Mouse (Mus musculus): ENCODE data around the gene Nlgn1. TPM values are rescaled to one million over a fixed set of nuclear protein-coding genes. Genes with fewer than 3 reads are reported as not detected.
A peak's percentile ranks its signal among the peaks of the same experiment; 100 is the strongest.

The Nlgn1 gene
- total RNA-seq (2021) = 100 to 1,000 TPM; 124 to 125 TPM

DNA sequence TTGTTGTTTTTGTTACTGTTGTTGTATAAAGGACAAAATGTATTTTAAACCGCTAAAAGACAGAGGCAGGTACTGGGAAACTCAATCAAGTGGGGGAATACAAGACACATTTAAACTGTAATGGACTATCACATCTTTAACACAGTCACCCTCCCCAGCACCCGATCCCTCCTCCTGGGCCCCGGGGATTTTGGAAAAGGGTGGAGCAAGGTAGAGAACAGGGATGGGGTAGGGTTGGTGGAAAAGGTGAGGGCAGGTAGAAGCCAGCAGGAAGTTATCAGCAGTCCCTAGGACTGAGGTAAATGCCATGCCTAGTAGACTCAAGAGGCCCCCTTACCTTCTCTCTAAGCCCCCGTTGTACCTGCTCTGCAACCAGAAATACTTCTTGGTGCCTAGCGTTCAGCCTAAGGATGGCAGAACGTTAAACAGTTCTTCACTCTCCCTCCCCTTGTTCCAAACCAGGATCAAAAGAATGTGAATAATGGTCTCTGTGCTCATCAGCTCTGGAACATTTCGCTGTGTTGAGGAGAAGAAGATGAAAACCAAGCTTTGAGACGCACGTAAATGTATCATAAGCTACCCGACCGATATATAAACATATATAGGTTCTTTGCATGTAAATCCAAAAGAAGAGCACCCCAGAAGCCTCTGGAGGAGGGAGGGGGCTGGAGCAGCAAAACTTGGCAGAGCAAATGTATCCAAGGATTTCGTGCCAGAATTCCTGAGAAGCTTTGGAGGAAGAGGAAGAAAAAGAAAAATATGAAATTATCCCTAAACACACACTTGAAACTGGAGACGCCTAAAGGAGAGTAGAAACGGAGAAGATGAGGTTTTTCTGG, at the start of gene Nlgn1:
Gene Nlgn1 (minus strand): TSS at position 61 of the 839 bp plus-strand sequence.
- peak in 1 of 2 experiments; percentile 23 for DNase-seq (ENCODE audit: extremely low spot score in 1 of 2, low spot score in 2 of 2)
- intact Hi-C loops (cut with DNase I) = loop anchor here (5.0 kb wide), 1 partner anchor 500 kb away; no protein-coding TSS in a partner anchor

DNA sequence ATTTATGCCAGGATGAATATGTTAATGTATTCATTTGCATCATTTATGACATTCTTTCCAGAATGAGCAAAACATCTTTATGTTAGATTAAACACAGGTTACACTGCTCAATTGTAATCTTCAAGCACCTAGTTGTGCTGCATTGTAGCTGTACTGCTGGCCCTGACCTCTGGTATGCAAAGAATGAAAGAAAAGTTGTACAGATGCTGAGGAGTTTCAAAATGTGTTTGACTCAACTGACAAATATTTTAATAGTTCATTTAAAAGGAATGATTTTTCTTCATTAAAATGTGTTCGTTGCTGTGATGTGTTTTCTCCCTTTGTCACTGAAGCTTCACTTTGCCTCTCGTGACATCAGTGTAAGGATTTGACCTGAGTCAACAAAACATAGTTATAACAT, 46.0 kb upstream of the Nlgn1 start:
- no peak for DNase-seq (ENCODE audit: extremely low spot score in 1 of 2, low spot score in 2 of 2)
- intact Hi-C loops (cut with DNase I) = no loop called here

DNA sequence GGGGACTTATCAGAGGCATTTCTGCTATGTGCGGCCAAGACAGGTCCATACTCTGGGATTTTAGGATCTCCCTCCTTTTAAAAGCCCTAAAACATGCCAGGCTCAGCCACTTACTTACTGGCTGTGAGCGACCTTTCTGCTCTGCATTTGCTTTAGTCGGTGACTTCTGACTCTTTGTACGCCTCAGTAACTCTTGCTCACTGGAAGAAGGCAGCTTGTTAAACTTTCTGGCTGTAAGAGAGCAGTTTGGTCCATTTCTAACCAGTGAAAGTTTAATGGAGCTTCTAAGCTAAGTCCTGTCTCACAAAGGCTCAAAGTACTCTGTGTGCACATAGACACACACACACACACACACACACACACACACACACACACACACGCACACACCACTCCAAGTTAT, 22.8 kb upstream of the Nlgn1 start:
- no peak for DNase-seq (ENCODE audit: extremely low spot score in 1 of 2, low spot score in 2 of 2)
- intact Hi-C loops (cut with DNase I) = no loop called here

DNA sequence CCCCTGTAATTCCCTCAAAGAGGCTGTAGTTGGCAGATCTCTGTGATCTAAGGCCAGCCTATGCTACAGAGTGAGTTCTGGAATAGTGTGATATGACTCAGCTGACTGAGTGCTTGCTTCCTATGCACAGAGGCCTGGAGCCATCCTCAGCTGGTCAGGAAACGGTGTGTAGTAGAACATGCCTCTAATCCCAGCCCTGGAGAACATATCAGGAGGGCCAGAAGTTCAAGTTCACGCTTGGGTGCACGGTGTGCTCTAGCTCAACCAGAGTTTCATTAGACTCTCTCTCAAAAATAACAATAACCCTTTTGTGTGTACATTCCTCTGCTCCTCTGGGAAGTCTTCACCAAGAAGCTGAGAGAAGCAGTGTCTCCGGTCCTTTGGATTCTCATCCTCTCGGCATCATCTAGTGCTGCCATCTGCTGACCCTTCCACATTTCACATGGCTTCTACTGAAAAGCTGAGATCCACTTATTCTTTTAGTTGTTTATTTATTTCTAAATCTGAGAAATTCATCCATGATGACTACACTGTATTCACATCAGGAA, 22.3 kb upstream of the Nlgn1 start:
- intact Hi-C loops (cut with DNase I) = no loop called here

DNA sequence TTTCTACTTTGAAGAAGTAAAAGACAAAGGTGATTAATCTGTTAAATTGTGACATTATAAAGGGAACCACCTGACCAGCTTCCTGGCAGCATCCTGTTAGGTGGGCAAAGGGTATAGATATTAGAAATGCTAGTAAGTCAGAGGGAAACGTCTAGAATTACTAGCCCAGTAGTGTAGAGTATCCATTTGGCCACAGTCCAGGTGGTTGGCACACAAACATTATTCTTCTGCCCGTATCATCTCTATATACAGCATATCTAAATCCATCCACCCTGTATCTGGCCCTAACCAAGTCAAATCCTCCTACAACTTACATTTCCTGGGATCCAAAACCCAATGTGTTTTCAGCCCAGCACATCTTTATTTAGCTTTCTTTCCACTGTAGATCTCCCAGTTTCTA, 5.2 kb upstream of the Nlgn1 start:
- intact Hi-C loops (cut with DNase I) = no loop called here
- peak in 1 of 2 experiments; percentile 18 for DNase-seq (ENCODE audit: extremely low spot score in 1 of 2, low spot score in 2 of 2)

More for the DNA sequence above, 22.3 kb upstream of the Nlgn1 start:
- DNase-seq (ENCODE audit: extremely low spot score in 1 of 2, low spot score in 2 of 2) = peak in 1 of 2 experiments; percentile 13

DNA sequence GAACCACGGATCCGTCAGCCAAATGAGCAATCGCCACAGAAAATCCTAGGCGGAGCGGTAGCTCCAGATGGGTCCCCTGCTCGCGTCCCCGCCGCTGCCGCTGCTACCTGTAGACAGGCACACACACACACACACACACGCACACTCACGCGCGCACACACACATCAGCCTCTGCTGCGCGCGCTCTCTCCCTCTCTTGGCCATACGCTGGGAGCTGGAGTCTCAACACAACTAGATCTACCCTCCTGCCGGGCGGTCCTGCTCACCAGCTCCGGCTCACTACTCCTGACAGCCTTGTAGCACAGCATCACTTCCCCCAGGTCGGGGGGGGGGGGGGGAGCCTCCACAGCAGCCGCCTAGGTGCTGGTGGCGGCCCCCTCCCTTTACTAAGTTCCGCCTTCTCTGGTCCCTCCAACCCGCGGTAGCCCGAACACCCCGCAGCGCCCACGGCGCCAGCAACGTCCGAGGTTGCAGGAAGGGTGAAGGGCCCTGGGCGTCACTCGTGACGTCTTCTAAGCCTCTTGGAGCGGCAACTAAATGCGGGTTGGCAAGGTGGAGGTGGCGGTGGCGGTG, 1.1 kb upstream of the Nlgn1 start:
- intact Hi-C loops (cut with DNase I) = loop anchor here (5.0 kb wide), 1 partner anchor 499 kb away; no protein-coding TSS in a partner anchor

DNA sequence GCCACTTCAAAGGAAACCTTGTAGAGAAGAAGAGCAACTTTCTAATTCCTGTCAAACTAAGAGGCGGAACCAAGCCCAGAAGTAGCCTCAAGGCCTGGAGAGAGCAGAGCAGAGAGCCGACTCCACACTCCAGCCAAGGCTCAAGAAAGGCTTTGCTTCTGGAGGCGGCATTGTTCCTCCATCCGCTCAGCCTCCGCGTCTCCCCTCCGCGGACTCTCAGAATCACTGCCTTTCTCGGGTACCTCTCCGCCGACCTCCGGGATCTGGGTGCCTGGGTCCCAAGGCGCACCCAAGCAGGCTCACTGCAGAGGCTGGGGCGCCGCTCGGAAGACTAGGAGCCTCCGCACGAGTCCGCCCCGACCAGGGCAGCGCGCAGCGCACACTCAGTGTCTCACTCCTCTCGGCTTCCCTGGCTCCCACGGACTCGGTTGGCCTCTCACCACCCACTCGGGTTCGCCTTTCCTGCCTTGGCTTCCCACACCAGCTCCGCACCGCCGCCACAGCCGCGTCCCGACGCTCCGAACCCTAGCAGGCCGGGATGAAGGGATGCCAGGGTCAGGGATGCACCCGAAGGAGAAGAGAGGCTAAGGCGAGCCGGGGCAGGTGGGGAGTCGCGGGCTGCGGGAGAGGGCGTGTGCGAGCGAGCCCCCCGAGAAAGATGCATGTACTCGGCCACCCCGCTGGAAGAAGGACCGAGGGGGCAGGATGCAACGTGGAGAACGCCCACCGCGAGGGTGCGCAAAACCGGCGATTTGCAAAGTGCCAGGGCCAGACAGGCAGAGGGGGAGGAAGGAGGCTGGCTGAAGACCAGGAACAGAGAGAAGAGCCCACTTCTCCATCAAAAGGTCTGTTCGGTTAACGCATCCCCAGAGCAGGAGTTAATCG, 841 bp downstream of the Nlgn1 start:
- intact Hi-C loops (cut with DNase I) = loop anchor here (5.0 kb wide), 1 partner anchor 501 kb away; no protein-coding TSS in a partner anchor
- peak; percentile 69 to 76 for DNase-seq (ENCODE audit: extremely low spot score in 1 of 2, low spot score in 2 of 2)

More for the DNA sequence above, 1.1 kb upstream of the Nlgn1 start:
- DNase-seq (ENCODE audit: extremely low spot score in 1 of 2, low spot score in 2 of 2) = peak; percentile 33 to 56

DNA sequence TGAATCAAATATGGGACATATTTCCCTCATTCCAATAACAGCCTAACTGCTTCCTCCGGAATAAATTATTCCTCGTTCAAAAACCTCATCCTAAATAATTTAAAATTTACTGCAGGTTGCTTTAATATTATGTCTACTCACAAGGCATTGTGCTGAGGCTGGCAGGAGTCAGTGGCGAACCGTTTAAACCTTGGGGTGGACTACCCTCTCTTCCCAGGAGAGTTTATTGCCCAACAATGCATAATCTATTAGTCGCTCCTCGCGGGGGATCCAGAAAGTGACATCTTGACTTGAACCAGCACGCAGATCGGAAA, 1.4 kb downstream of the Nlgn1 start:
- DNase-seq (ENCODE audit: extremely low spot score in 1 of 2, low spot score in 2 of 2) = no peak
- intact Hi-C loops (cut with DNase I) = loop anchor here (5.0 kb wide), 1 partner anchor 501 kb away; no protein-coding TSS in a partner anchor

DNA sequence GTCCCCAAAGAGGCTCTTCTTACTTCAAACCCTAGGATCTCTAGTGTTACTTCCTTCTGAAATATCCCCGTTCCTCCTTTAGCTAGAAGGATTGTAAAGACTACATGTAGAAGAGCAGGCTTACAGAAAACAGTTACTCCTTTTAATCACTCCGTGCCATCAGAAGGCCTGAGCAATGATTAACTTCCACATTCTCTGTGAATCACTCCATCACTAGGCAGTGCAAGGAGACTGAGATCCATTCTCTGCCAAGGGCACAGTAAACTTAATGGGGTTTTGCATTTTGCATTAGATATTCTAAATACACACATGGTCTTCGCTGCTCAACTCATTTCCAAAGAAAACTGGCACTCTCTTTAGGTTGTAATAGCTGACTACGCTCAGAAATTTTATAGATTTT, 2.2 kb downstream of the Nlgn1 start:
- no peak for DNase-seq (ENCODE audit: extremely low spot score in 1 of 2, low spot score in 2 of 2)
- intact Hi-C loops (cut with DNase I) = loop anchor here (5.0 kb wide), 1 partner anchor 502 kb away; no protein-coding TSS in a partner anchor

DNA sequence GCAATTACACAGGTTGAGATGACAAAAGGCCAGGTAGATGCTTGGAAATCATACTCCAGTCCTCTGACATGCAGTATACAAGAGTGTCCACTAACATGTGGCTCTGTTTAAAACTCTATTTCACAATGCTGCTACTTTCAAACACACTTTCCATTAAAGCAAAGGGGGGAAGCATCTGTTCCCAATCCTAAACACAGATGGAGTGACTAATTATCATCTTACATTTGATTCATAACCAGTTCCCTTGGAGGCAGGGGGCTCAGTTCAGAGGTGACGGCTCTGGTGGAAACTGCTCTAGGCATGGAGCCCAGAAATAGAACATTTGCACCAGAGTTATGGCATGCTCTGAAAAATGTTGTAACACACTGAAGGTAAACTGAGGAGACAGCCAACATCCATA, 7.8 kb downstream of the Nlgn1 start:
- no peak for DNase-seq (ENCODE audit: extremely low spot score in 1 of 2, low spot score in 2 of 2)

DNA sequence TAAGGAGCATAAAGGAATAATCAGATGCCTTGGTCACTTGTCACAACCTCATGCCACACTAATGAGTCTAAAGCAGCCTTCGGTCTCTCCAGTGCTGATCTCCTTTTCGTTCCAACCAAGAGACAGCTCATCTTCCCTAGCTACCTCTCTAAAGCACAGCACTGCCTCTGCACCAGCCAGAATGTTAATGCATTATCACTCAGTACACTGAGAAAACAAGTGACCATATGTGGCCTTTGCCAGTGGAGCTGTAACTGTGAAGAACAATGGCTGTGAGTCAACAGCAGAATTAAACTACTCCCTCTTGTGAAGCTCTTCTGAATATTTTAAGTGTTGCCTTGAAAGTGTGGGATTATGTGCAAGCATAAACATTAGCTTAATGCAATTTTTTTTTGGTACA, 14.9 kb downstream of the Nlgn1 start:
- DNase-seq (ENCODE audit: extremely low spot score in 1 of 2, low spot score in 2 of 2) = no peak
- intact Hi-C loops (cut with DNase I) = no loop called here

More for the DNA sequence above, 7.8 kb downstream of the Nlgn1 start:
- intact Hi-C loops (cut with DNase I) = no loop called here

DNA sequence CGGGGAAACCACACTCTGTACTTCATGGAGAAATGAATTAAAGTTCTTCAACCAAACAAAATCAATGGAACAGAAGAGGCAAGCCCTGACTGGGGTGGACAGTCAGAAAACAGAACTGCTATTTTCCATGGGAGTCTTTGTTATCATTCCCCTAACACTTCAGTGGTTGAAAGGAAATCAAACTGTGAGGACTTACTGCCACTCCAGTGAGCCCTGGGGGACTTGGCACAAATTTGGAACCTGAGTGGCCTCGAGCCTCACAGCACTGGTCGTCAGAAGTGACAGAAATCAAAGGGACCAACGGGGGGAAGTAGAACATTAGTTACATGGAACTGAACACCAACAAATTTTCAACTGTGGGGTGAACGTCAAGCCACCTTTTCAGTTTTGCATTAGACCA, 34.4 kb downstream of the Nlgn1 start:
- no peak for DNase-seq (ENCODE audit: extremely low spot score in 1 of 2, low spot score in 2 of 2)
- intact Hi-C loops (cut with DNase I) = no loop called here

DNA sequence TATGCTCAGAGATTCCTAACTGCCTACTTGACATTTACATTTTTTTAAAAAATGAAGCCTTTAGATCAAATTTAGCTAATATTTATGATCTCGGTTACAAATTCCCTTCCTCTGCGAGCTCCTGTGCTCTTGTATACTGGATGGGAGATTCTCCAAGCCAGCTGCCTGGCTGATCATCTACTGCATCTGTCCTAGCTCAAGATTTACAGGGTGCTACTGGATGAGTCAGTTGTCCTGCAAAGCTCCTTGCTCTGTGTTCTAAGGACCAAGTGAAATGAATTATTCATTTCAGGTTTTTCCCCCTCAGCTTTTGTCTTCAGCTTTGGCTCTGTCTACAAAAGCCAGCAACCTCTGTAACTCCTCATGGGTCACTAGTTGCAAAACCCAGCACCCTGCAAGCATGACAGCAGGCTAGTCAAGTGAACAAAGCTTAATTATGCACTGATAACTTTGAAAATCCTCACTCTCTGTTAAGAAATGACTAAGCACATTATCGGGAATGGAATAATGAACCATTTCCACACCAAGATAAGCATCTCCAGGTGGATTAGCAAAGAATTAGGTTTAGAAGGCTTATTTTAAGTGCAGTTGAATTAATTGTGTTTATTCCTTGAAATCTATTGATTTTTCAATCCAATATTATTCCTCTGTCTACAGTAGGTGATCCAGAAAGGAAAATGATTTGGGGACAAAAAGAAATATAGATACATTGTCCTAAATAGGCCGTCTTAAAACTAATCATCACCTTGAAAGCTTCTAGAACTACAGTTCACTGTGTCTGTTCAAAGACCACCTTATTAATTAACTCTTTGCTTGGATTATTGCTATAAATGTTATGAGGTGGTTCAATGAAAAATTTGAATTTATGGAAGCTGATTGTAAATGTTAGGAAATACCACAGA, 61.1 kb downstream of the Nlgn1 start:
- no peak for DNase-seq (ENCODE audit: extremely low spot score in 1 of 2, low spot score in 2 of 2)
- intact Hi-C loops (cut with DNase I) = no loop called here

DNA sequence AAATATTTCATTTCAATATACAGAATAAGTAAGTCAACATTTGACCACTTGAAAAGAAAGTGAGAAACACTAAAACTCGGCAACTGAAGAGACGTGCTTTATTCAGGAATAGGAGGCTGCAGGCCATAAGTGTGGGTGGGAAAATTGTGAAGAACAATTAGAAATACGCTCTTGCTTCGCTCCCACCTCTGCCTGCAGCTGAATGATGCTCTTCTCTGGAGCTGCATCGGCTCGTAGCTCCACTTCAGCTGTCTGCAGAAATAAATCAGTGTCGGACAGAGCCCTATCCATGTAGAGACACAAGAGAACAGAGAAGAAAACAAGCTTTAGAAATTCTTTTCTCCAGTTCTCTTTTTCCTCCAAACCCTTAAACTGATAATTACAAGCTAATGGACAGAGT, 85.7 kb downstream of the Nlgn1 start:
- intact Hi-C loops (cut with DNase I) = no loop called here
- no peak for DNase-seq (ENCODE audit: extremely low spot score in 1 of 2, low spot score in 2 of 2)

DNA sequence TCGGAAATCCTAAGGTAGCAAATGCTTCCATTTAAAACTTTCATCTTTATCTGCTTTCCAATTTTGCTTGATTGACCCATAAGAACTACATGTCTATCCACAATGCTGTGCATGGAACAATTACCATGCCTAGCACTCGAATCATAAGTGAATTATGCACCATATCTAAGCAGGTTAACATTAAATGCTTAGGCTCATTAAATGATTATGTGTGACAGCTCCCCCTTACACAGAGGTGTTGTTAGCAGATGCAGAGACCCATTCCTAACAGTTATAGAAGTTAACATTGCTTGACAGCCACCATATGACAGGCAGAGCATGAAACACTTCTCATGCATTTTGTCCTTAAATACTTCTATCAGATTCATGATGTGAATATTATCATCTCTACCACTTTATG, 89.0 kb downstream of the Nlgn1 start:
- intact Hi-C loops (cut with DNase I) = no loop called here

DNA sequence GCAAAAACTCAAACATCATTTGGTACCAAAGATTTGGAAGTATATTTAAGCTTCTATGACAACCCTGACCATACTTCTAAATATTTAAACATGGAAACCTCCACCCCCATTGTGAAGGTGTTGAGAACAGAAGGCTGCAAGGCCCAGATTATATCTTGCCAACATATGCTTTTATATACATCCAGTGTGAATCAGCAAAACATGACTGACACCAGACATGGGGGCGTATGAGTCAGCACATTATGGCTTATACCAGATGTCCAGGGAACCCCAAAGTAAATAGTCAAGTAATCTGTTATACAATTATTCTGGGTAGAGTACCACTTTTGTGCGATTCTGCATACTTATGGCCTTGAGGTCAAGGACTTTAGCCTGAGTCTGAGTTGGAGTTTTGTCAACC, 102.3 kb downstream of the Nlgn1 start:
- peak in 1 of 2 experiments; percentile 8 for DNase-seq (ENCODE audit: extremely low spot score in 1 of 2, low spot score in 2 of 2)
- intact Hi-C loops (cut with DNase I) = no loop called here

More for the DNA sequence above, 89.0 kb downstream of the Nlgn1 start:
- no peak for DNase-seq (ENCODE audit: extremely low spot score in 1 of 2, low spot score in 2 of 2)

DNA sequence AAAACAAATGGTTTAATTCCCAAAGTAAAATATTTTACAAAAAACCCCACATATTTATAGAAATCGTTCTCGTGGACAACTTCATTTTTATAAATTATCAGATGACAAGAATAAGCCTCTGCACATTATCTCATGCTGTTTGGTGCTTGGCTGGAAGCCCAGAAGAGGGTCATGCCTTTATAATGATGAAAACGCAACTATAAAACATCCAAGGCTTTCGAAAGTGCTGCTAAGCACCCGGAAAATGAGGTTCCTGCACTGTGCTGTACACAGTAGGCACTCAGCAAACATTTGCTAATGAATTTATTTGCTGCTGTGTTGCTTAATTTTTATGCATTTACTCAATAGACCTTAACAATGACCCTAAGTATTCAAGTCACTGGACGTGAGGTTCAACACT, 103.4 kb downstream of the Nlgn1 start:
- DNase-seq (ENCODE audit: extremely low spot score in 1 of 2, low spot score in 2 of 2) = no peak
- intact Hi-C loops (cut with DNase I) = no loop called here

DNA sequence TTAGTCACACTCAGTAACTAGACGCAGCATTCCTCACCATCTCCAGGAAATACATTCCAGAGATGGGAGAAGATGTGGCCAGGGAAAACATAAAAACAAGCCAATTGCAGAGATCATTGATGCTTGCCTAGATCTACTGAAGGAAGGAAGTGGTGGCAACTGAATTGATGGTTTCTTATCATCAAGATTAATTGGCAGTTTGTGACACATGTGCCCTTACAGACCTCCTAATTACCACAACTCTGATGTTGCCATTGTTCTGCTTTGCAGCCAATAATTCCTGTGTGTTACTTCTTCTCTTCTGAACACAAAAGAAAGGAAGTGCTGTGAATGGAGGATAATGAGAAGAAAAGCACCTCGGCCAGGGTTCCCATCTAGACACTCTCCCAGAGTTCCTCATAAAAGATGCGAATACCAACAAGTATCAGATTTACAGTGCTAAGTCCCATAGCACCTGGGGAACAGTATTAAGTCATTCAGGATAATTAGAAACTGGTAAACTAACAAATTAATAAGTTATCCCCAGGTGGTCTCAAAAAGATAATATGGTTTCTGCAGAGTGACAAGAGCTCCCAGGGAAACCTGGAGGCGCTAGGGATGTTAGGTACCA, 104.0 kb downstream of the Nlgn1 start:
- DNase-seq (ENCODE audit: extremely low spot score in 1 of 2, low spot score in 2 of 2) = no peak
- intact Hi-C loops (cut with DNase I) = no loop called here

Data from left cerebral cortex, postnatal 10 days (tissue).